Mouse (Mus musculus) v-Abl transformed pro-B cells (cell line): ENCODE results near the gene Krtap27-1.

Experiments used
- in situ Hi-C, 2 experiments: fragments of 400-800 bp; cut with MboI; formaldehyde crosslinking; loops; one replicate each; pipeline ENCODE4 v1.15.1; 2025; ENCODE audit not compliant: unreplicated experiment in 2 of 2

The Krtap27-1 gene

GRCm38 (mm10) chr16:88671571-88671970 is at the start of gene Krtap27-1:
Gene Krtap27-1, minus strand, starts transcription at chr16:88671671.
- in situ Hi-C loops: no loop called here

- in situ Hi-C loops: no loop called here
These were observed 48.6 kb upstream of the Krtap27-1 start for GRCm38 (mm10) chr16:88720031-88720430.

DNA sequence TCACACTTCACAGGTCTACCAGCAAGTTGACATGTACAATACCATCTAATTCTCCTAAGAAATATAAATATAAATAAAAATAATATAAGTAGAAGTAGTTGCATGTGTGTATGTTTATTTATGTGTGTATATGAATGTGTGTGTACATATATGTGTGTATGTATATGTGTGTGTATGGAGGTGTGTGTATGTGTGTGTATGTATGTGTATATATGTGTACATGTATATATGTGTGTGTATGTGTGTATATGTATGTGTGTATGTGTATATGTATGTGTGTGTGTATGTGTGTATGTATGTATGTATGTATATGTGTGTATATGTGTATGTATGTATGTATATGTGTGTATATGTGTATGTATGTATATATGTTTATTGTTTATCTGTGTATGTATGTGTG is 45.1 kb upstream of the Krtap27-1 start:
- in situ Hi-C loops: no loop called here

- in situ Hi-C loops: no loop called here
These were observed 39.8 kb upstream of the Krtap27-1 start for GRCm38 (mm10) chr16:88711245-88711644.

DNA sequence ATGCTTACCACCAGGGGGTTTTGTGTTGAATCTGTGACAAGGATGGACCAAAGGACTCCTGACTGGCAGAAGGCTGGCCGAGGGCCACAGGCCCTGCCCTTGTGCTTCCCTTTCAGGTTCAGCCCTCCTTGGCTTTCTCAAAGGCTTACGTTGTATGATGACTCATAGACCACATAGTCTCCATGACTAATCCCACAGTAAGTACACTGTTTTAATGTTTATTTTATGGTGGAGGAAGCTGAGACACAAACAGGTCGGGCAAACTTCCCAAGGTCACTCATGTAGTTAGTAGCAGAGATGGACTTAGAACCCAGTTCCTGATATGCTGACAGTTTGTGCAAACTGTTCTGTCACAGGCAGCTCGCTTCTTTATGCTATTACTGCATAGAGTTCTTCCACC is 39.3 kb upstream of the Krtap27-1 start:
- in situ Hi-C loops: no loop called here

DNA sequence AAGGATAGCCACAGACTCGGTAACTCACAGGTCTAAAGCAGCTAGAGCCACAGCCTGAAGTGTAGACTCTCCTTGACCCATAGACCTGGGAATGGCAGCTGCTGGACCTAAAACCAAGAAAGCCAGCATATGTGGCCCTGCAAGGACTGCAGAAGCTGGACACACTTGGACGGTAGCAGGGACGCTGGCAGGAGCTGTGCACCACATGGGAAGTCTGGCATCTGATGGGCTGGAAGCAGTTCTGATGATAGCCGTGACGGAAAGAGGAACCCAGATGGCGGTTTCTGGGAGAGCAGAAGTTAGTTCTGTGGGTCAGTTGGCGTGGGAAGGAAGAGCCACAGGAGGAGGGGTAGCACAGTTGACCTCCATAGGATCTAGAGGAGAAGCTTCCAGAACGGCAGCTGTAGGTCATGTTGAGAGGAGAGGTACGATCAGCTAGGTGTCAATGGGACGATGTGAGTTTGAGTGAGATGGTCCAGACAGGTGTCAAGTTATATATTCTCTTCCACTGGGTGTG is 36.1 kb upstream of the Krtap27-1 start, which contains the start of gene 2310061N02Rik:
Gene 2310061N02Rik, minus strand, starts transcription at position 467 of the 517 bp plus-strand sequence.
- in situ Hi-C loops: no loop called here

DNA sequence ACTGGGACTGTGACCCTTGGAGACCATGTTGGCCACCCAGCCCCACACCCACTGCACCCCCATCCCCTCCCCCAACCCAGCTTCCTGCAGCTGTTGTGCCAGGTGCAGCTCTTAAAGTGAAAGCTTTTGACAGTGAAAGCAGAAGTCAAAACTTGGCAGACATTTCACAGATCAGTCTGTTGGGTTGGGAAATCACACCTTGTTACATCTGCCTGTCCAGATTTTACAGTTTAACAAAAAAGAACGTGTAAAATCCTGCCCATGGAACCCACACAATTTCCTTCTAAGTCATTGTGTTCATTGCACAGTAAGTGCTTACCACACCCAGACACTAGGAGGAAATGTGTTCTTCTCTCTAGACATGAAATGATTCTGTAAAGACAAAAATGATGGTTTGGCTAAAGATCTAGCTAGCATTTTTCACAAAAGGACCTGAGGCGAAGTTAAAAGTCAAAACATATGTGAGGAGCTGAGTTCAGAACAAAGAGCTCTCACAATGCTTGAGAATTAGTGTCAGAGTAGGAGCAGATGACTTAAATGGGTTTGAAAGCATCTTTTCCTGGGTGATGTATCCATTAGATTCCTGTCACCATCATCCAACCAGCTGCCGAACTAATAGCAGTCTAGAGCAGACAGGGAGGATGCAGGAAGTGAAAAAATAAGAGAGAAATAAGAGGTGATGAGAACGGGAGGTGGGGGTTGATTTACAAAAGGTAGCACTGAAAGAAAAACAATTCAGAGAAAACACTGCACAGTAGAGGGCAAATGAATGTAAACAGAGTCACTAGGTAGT is 29.8 kb upstream of the Krtap27-1 start:
- in situ Hi-C loops: no loop called here

GRCm38 (mm10) chr16:88696256-88696655 is 24.8 kb upstream of the Krtap27-1 start:
- in situ Hi-C loops: no loop called here

DNA sequence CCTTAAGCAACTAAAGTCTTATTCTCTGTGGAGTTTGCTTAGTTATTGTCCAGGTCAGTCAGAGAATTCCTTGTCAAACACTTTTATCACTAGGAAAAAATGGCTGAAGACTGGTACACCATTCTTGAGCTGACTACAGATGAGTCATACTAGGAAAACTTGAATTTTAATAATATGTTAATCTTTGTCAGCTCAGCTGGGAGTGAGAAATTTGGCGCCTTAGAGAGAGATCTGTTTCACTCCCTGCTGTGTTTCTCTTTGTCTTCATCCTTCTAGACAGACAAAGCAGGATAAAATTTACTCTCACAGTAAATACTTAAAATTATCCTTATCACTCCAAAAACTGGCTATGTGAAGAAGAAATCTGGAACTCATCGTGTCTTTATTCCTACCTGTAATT is 9.8 kb upstream of the Krtap27-1 start:
- in situ Hi-C loops: no loop called here

DNA sequence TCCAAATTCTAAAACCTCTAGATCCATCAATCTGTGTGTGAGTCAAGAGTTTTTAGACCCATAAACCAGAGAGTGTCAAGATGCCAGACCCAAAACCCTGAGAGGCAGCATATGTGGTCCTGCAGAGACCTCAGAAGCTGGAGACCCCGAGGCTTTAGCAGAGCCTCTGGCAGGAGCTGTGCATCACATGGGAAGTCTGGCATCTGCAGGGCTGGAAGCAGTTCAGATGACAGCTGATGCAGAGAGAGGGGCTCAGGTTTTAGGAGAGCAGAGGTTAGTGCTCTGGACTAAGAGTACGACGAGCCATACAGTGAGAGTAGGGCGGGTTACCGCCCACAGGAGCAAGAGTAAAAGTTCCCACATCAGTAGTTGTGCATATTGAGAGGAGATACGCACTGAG is 7.6 kb upstream of the Krtap27-1 start:
- in situ Hi-C loops: no loop called here

DNA sequence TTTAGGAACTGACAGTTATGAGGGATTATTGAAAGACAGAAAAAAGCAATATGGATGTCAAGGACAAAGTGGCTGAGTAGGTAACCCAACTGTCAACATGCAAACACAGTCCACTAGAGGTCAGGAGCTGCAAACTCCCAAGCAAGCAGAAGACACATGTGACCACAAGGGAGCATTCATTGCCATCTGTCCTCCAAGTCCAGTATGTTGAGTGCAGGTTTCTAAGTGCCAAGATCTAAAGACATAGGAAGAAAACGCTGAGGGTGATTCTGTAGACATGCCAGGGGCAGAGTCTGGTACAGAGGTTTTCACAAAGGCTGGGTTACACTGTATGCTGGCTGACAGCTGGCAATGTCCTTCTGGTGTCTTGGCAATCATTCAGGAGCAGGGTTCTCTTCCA is 14.0 kb downstream of the Krtap27-1 start:
- in situ Hi-C loops: loop anchor here (5.0 to 10.0 kb wide), 2 partner anchors 165 to 1527 kb away; partner anchors contain the start of gene Krtap15 (in 2 of the 2)

DNA sequence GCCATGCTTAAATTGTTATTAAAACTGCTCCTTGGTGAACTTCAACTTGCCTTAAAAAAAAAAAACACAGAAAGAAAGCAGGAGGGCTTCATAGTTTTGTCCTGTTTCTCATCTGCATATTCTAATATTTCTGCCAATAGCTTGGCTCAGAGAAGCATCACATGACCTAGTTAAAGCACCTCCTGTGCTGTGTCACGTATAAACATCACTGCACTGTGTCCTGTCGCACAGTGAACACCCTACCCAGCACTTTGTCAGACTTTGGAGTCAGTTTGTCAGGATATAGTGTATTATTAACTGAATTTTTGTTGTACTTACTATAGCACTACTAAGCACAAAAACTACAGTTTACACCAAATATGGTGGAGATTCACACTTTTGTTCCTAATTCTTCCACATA is 19.5 kb downstream of the Krtap27-1 start:
- in situ Hi-C loops: loop anchor here in 1 of 2 experiments (10.0 kb wide), 1 partner anchor 1533 kb away; no protein-coding TSS in a partner anchor

- in situ Hi-C loops: loop anchor here in 1 of 2 experiments (10.0 kb wide), 1 partner anchor 1534 kb away; no protein-coding TSS in a partner anchor
These were observed 20.4 kb downstream of the Krtap27-1 start for GRCm38 (mm10) chr16:88651082-88651481.

- in situ Hi-C loops: no loop called here
These were observed 24.1 kb downstream of the Krtap27-1 start, which contains the start of gene Krtap26-1 for GRCm38 (mm10) chr16:88647358-88647846. Gene Krtap26-1, minus strand, starts transcription at chr16:88647796.

DNA sequence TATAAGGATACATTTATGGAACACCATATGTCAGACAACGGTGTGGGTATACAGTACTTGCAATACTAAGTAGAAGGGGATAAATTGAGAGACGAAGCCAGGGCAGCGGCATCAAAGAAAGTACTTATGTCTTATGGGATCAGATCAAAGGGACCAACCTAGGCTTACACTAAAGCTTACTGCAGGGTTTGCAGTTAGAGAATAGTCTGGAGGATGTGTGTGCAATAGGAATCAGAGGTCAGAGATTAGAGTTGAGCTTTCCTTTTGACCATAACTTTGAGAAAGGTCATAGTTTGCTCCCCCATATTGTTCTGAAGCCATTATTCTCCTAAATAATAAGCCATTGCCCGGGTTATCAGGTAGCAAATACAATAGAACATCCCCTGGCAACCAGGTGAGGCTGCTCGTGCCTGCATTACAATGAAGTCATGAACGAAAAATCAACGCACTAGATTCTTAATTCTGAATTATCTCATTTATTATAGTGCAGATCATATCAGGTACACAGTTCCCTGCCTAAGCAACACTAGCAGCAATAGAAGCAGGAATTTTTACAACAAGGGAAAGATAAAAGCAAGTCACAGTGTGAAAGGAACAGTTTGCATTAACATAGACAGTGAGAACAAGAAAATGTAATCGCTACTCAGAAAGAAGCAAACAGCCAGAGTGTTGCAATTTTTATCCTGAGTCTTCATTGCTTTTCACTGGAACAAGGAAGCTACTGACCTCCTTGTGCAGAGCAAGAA is 24.9 kb downstream of the Krtap27-1 start:
- in situ Hi-C loops: no loop called here

DNA sequence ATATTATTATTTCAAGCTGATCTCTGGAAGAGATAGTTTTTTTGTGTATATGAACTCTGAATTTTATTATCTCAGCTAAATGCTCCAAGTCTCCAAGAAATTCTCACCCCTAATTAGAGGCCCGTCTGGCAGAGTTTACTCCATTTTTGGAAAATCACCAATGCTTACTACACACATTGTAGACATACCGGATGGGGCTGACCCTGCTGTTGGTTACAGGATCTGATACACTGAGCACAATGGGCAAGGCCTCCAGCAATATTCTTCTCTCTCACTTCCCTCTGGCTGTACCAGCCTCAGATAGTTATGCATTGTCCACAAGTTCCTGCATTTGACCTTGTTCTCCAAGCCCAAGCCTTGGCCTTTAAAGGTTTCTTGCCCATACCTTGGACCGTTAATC is 31.4 kb downstream of the Krtap27-1 start:
- in situ Hi-C loops: no loop called here

GRCm38 (mm10) chr16:88635142-88635541 is 36.3 kb downstream of the Krtap27-1 start:
- in situ Hi-C loops: no loop called here

GRCm38 (mm10) chr16:88631474-88631873 is 40.0 kb downstream of the Krtap27-1 start:
- in situ Hi-C loops: no loop called here

GRCm38 (mm10) chr16:88627566-88627965 is 43.9 kb downstream of the Krtap27-1 start, which contains the start of gene 2310079G19Rik:
Gene 2310079G19Rik, minus strand, starts transcription at chr16:88627666.
- in situ Hi-C loops: no loop called here
